13 mouse cellular contexts compared by ENCODE assay signal in the genomic region with DNA sequence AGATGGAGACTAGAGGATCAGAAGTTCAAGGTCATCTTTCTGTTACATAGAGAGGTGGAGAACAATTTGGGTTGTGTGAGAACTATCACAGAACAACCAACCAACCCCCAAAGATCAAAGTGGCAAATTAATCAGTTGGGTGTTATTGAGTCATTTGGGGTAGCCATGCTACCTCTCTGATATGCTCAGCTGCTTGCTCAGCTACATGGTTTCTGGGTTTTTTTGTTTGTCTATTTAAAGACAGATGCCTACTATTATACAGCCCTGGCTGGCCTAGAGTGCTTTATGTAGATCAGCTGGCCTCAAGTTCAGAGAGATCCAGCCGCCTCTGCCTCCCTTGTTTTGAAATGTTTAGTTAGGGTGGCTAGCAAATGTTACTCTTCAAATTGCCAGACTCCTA. TPM values are rescaled to one million over a fixed set of nuclear protein-coding genes. Genes with fewer than 3 reads are reported as not detected.
A peak's percentile ranks its signal among the peaks of the same experiment; 100 is the strongest.
DNase-seq lines count a peak whose midpoint lies in the region; ATAC-seq and TF ChIP-seq lines count a peak whose summit lies in the region.
"Had no signal": no experiment of that assay in that cellular context is flagged by ENCODE, and none has a peak within 500 bp of the region (broad histone marks: within the 10 kb centered on the region; RNA-seq: fewer than 3 reads in every experiment).

No protein-coding gene starts in this region.

- no peak for TF ChIP-seq CTCF in kidney, adult 2 months (conservative IDR thresholded peaks at IDR 0.05; ENCODE audit: insufficient read depth, insufficient read length, low read depth, low read length)
- no peak for TF ChIP-seq CTCF in thymus, adult 2 months (IDR thresholded peaks at IDR 0.05; ENCODE audit: borderline replicate concordance, control insufficient read depth, extremely low read depth, insufficient read depth, low read length, poor library complexity)

- H3K9me3 ChIP-seq in liver, embryonic 11.5 days (ENCODE audit: control insufficient read depth, low read length), result no peaks in the 10 kb centered on the region
- H3K9me3 ChIP-seq in hindbrain, embryonic 13.5 days, result no peaks in the 10 kb centered on the region
- H3K9me3 ChIP-seq: limb, embryonic 13.5 days; neural tube, embryonic 15.5 days had no signal

- no peak for DNase-seq in kidney, adult 2 months
- DNase-seq in kidney, adult 9 months, result no peak
- peak; percentile 37 for DNase-seq in thymus, adult 2 months
- no peak for DNase-seq in thymus, adult 18-20 months
- DNase-seq in liver, embryonic 11.5 days (ENCODE audit: low spot score), result no peak
- DNase-seq in cerebellum, postnatal 14 days, result no peak
- DNase-seq: layer of hippocampus, postnatal 36 days; right cerebral cortex, postnatal 14 days had no signal

- TF ChIP-seq POLR2A in kidney, adult 2 months (IDR thresholded peaks at IDR 0.05; ENCODE audit: low read depth, low read length), result no peak
- no peak for TF ChIP-seq POLR2A in thymus, adult 2 months (IDR thresholded peaks at IDR 0.05; ENCODE audit: control insufficient read depth, extremely low read depth, insufficient read depth, low read length, poor library complexity)

- H3K4me1 ChIP-seq in kidney, adult 2 months (ENCODE audit: control insufficient read depth, insufficient read depth, low read length), result peaks cover 34% of the 10 kb centered on the region
- H3K4me1 ChIP-seq in thymus, adult 2 months (replicated peaks; ENCODE audit: control insufficient read depth, insufficient read depth, low read length), result peaks cover 18% of the 10 kb centered on the region
- peaks cover 39% of the 10 kb centered on the region for H3K4me1 ChIP-seq in liver, embryonic 11.5 days (replicated peaks; ENCODE audit: control insufficient read depth, insufficient read depth, low read length)
- H3K4me1 ChIP-seq in hindbrain, embryonic 13.5 days (replicated peaks), result no peaks in the 10 kb centered on the region
- H3K4me1 ChIP-seq: neural tube, embryonic 15.5 days had no signal

- H3K4me3 ChIP-seq in kidney, adult 2 months (ENCODE audit: insufficient read depth, low read depth, low read length), result no peak overlapping the region
- no peak overlapping the region for H3K4me3 ChIP-seq in thymus, adult 2 months (ENCODE audit: control insufficient read depth, insufficient read depth, low read length)
- H3K4me3 ChIP-seq in liver, embryonic 11.5 days (ENCODE audit: low read depth, low read length), result no peak overlapping the region
- H3K4me3 ChIP-seq in hindbrain, embryonic 13.5 days, result no peak overlapping the region
- H3K4me3 ChIP-seq: limb, embryonic 13.5 days; neural tube, embryonic 15.5 days had no signal

- H3K27ac ChIP-seq in kidney, adult 2 months (ENCODE audit: insufficient read depth, low read depth, low read length), result peak overlapping the region; percentile 86
- peak overlapping the region; percentile 100 for H3K27ac ChIP-seq in thymus, adult 2 months (ENCODE audit: control insufficient read depth, insufficient read depth, low read length)
- H3K27ac ChIP-seq in liver, embryonic 11.5 days (ENCODE audit: low read depth, low read length), result peak overlapping the region; percentile 72
- no peak overlapping the region for H3K27ac ChIP-seq in hindbrain, embryonic 13.5 days
- H3K27ac ChIP-seq: limb, embryonic 13.5 days; neural tube, embryonic 15.5 days had no signal

- no peak for ATAC-seq in liver, embryonic 11.5 days (replicated peaks; ENCODE audit: low FRiP score)
- no peak for ATAC-seq in hindbrain, embryonic 13.5 days (ENCODE audit: low FRiP score)
- ATAC-seq: intestine, postnatal 0 days; midbrain, embryonic 16.5 days had no signal

- 61% methylated on average over 1 of the region's 1 CpGs for WGBS in kidney, adult 2 months
- 0% methylated on average over 1 of the region's 1 CpGs for WGBS in thymus, adult 2 months
- 42% methylated on average over 1 of the region's 1 CpGs for WGBS in liver, embryonic 11.5 days
- WGBS in hindbrain, embryonic 13.5 days, result 94% methylated on average over 1 of the region's 1 CpGs

- H3K9ac ChIP-seq in liver, embryonic 11.5 days (ENCODE audit: low read depth, low read length), result peak overlapping the region; percentile 50; the same call in 1 of the 2 replicates
- no peak overlapping the region for H3K9ac ChIP-seq in hindbrain, embryonic 13.5 days
- H3K9ac ChIP-seq: limb, embryonic 13.5 days; neural tube, embryonic 15.5 days had no signal

- H3K36me3 ChIP-seq in kidney, adult 2 months (ENCODE audit: control insufficient read depth, insufficient read depth, low read length), result no peaks in the 10 kb centered on the region
- peaks cover 4% of the 10 kb centered on the region; the same call in 1 of the 2 replicates for H3K36me3 ChIP-seq in thymus, adult 2 months (ENCODE audit: control insufficient read depth, insufficient read depth, low read length)
- H3K36me3 ChIP-seq in liver, embryonic 11.5 days (ENCODE audit: control insufficient read depth, insufficient read depth, low read length), result no peaks in the 10 kb centered on the region
- no peaks in the 10 kb centered on the region for H3K36me3 ChIP-seq in hindbrain, embryonic 13.5 days
- H3K36me3 ChIP-seq: limb, embryonic 13.5 days; neural tube, embryonic 15.5 days had no signal

- H3K27me3 ChIP-seq in kidney, adult 2 months (replicated peaks; ENCODE audit: control insufficient read depth, insufficient read depth, low read length), result no peaks in the 10 kb centered on the region
- H3K27me3 ChIP-seq in thymus, adult 2 months (ENCODE audit: control insufficient read depth, insufficient read depth, low read length), result no peaks in the 10 kb centered on the region
- H3K27me3 ChIP-seq in liver, embryonic 11.5 days (replicated peaks; ENCODE audit: control insufficient read depth, insufficient read depth, low read length), result no peaks in the 10 kb centered on the region
- H3K27me3 ChIP-seq in hindbrain, embryonic 13.5 days, result no peaks in the 10 kb centered on the region
- H3K27me3 ChIP-seq: limb, embryonic 13.5 days; neural tube, embryonic 15.5 days had no signal

- H3K4me2 ChIP-seq in liver, embryonic 11.5 days, result peak overlapping the region; percentile 26
- H3K4me2 ChIP-seq in hindbrain, embryonic 13.5 days, result no peak overlapping the region
- H3K4me2 ChIP-seq: limb, embryonic 13.5 days; neural tube, embryonic 15.5 days had no signal

RNA-seq across cellular contexts. Expression of gene Wbp4, which starts 39.7 kb away (rescaled TPM):
- polyA plus RNA-seq in kidney, adult 2 months (2012; rRNA removed), result 4.7 and 5.0 TPM in 2 replicates
- polyA plus RNA-seq in thymus, adult 2 months (2012; rRNA removed), result 7.3 TPM in 2 replicates
- polyA plus RNA-seq in liver, embryonic 11.5 days (2014; fragmentation: Nextera tagmentation; extraction: Ambion mirVana), result 35.8 and 38.7 TPM in 2 replicates
- 43.9 and 46.1 TPM in 2 replicates for polyA plus RNA-seq in hindbrain, embryonic 13.5 days (2015; fragmentation: Nextera tagmentation; extraction: Ambion mirVana)

RNA-seq across cellular contexts. Expression of gene Elf1, which starts 40.1 kb away (rescaled TPM):
- 15.3 and 15.4 TPM in 2 replicates for polyA plus RNA-seq in kidney, adult 2 months (2012; rRNA removed)
- 71.4 and 75.9 TPM in 2 replicates for polyA plus RNA-seq in thymus, adult 2 months (2012; rRNA removed)
- 22.7 and 25.3 TPM in 2 replicates for polyA plus RNA-seq in liver, embryonic 11.5 days (2014; fragmentation: Nextera tagmentation; extraction: Ambion mirVana)
- 3.8 and 3.9 TPM in 2 replicates for polyA plus RNA-seq in hindbrain, embryonic 13.5 days (2015; fragmentation: Nextera tagmentation; extraction: Ambion mirVana)
